Mouse (Mus musculus) midbrain, embryonic 10.5 days (tissue): ENCODE data around the gene Nxnl2. TPM values are rescaled to one million over a fixed set of nuclear protein-coding genes. Genes with fewer than 3 reads are reported as not detected.

Experiments
- DNase-seq: peaks from one replicate; pipeline ENCODE4 v3.0.0-alpha.2; 2017; ENCODE audit warnings: low spot score
- H3K27ac ChIP-seq: fragments of 300-500 bp; sonication (generic); replicated peaks from 2 replicates; pipeline ENCODE4 v1.5.1; 2016; ENCODE audit warnings: mild to moderate bottlenecking
- H3K27me3 ChIP-seq: fragments of 300-500 bp; sonication (generic); 2 replicates; pipeline ENCODE4 v1.6.1; 2016; ENCODE audit warnings: low read depth, mild to moderate bottlenecking; ENCODE audit not compliant: poor library complexity, severe bottlenecking
- H3K36me3 ChIP-seq: fragments of 300-500 bp; sonication (generic); 2 replicates; pipeline ENCODE4 v1.6.1; 2016; ENCODE audit warnings: mild to moderate bottlenecking, moderate library complexity
- H3K4me1 ChIP-seq: fragments of 300-500 bp; sonication (generic); 2 replicates; pipeline ENCODE4 v1.6.1; 2016
- H3K4me3 ChIP-seq: fragments of 300-500 bp; sonication (generic); 2 replicates; pipeline ENCODE4 v1.5.1; 2016; ENCODE audit warnings: mild to moderate bottlenecking, moderate library complexity
- H3K9me3 ChIP-seq: fragments of 300-500 bp; sonication (generic); replicated peaks from 2 replicates; pipeline ENCODE4 v1.6.1; 2016; ENCODE audit warnings: mild to moderate bottlenecking
- WGBS: fragments of 180-500 bp; shearing (Covaris S2); methylation state at CpG from one replicate; pipeline ENCODE4 v1.1.7; 2016; 5-methylcytosine and 5-hydroxymethylcytosine counted together
- polyA plus RNA-seq: library from polyadenylated mRNA; unstranded; fragments of >200 nt; fragmentation: Nextera tagmentation; extraction: Ambion mirVana; gene quantifications from 2 replicates; pipeline ENCODE4 v1.2.1, GENCODE M21; 2016

Gene Nxnl2
- polyA plus RNA-seq, 1 experiment from 2014 or later = 0.70 TPM

GRCm38 (mm10) chr13:51153670-51154030 lies 17.2 kb upstream of the Nxnl2 start:
- no peak for DNase-seq
- Histone ChIP-seq H3K27ac (no peak overlapping the region), H3K36me3 (peaks cover 82% of the 10 kb centered on the region), H3K4me1 (no peaks in the 10 kb centered on the region), H3K4me3 (no peak overlapping the region), H3K9me3 (no peaks in the 10 kb centered on the region), H3K27me3 (no peaks in the 10 kb centered on the region)
- WGBS = 92% methylated on average over 4 of the region's 4 CpGs

GRCm38 (mm10) chr13:51155178-51156013 lies 15.4 kb upstream of the Nxnl2 start:
- no peak for DNase-seq
- peaks cover 73% of the 10 kb centered on the region for H3K36me3 ChIP-seq
- WGBS = 96% methylated on average over 15 of the region's 15 CpGs
- no peaks in the 10 kb centered on the region for H3K9me3 ChIP-seq
- no peaks in the 10 kb centered on the region for H3K27me3 ChIP-seq
- no peak overlapping the region for H3K27ac ChIP-seq
- H3K4me3 ChIP-seq = no peak overlapping the region
- no peaks in the 10 kb centered on the region for H3K4me1 ChIP-seq

- Histone ChIP-seq H3K27me3 (no peaks in the 10 kb centered on the region), H3K27ac (no peak overlapping the region), H3K36me3 (peaks cover 67% of the 10 kb centered on the region), H3K9me3 (no peaks in the 10 kb centered on the region), H3K4me1 (no peaks in the 10 kb centered on the region), H3K4me3 (no peak overlapping the region)
- 96% methylated on average over 6 of the region's 6 CpGs for WGBS
- no peak for DNase-seq
Observed at GRCm38 (mm10) chr13:51156014-51156386, 14.8 kb upstream of the Nxnl2 start.

GRCm38 (mm10) chr13:51157291-51157690 lies 13.5 kb upstream of the Nxnl2 start:
- no peaks in the 10 kb centered on the region for H3K4me1 ChIP-seq
- H3K36me3 ChIP-seq = peaks cover 64% of the 10 kb centered on the region
- no peaks in the 10 kb centered on the region for H3K27me3 ChIP-seq
- H3K4me3 ChIP-seq = no peak overlapping the region
- no peak for DNase-seq
- no peak overlapping the region for H3K27ac ChIP-seq
- H3K9me3 ChIP-seq = no peaks in the 10 kb centered on the region
- WGBS = 94% methylated on average over 3 of the region's 3 CpGs

GRCm38 (mm10) chr13:51161672-51162071 lies 9.2 kb upstream of the Nxnl2 start:
- Histone ChIP-seq H3K27me3 (no peaks in the 10 kb centered on the region), H3K4me3 (no peak overlapping the region), H3K9me3 (no peaks in the 10 kb centered on the region), H3K36me3 (peaks cover 30% of the 10 kb centered on the region), H3K4me1 (no peaks in the 10 kb centered on the region), H3K27ac (no peak overlapping the region)
- 82% methylated on average over 2 of the region's 2 CpGs for whole genome bisulfite sequencing
- no peak for DNase-seq

- H3K4me3 ChIP-seq = no peak overlapping the region
- 86% methylated on average over 6 of the region's 6 CpGs for WGBS
- H3K9me3 ChIP-seq = no peaks in the 10 kb centered on the region
- no peaks in the 10 kb centered on the region for H3K27me3 ChIP-seq
- H3K4me1 ChIP-seq = no peaks in the 10 kb centered on the region
- DNase-seq = no peak
- no peak overlapping the region for H3K27ac ChIP-seq
- H3K36me3 ChIP-seq = peaks cover 27% of the 10 kb centered on the region
Observed at GRCm38 (mm10) chr13:51162246-51162645, 8.6 kb upstream of the Nxnl2 start.

- no peak overlapping the region for H3K27ac ChIP-seq
- H3K36me3 ChIP-seq = peaks cover 10% of the 10 kb centered on the region
- H3K27me3 ChIP-seq = peaks cover 28% of the 10 kb centered on the region
- no peak overlapping the region for H3K4me3 ChIP-seq
- WGBS = 76% methylated on average over 11 of the region's 11 CpGs
- peaks cover 16% of the 10 kb centered on the region for H3K4me1 ChIP-seq
- no peak for DNase-seq
- no peaks in the 10 kb centered on the region for H3K9me3 ChIP-seq
Observed at GRCm38 (mm10) chr13:51166711-51167110, 4.1 kb upstream of the Nxnl2 start.

- H3K27ac ChIP-seq = no peak overlapping the region
- no peaks in the 10 kb centered on the region for H3K36me3 ChIP-seq
- peaks cover 50% of the 10 kb centered on the region for H3K27me3 ChIP-seq
- peak overlapping the region; percentile 64 for H3K4me3 ChIP-seq
- H3K4me1 ChIP-seq = peaks cover 31% of the 10 kb centered on the region
- H3K9me3 ChIP-seq = no peaks in the 10 kb centered on the region
- 37% methylated on average over 11 of the region's 11 CpGs for whole genome bisulfite sequencing
- DNase-seq = no peak
Observed at GRCm38 (mm10) chr13:51170215-51170614, 607 bp upstream of the Nxnl2 start.

GRCm38 (mm10) chr13:51172601-51173000 lies 1.8 kb downstream of the Nxnl2 start:
- peaks cover 35% of the 10 kb centered on the region for H3K4me1 ChIP-seq
- H3K36me3 ChIP-seq = no peaks in the 10 kb centered on the region
- H3K9me3 ChIP-seq = peaks cover 7% of the 10 kb centered on the region; the same call in 1 of the 2 replicates
- DNase-seq = no peak
- no peak overlapping the region for H3K4me3 ChIP-seq
- 77% methylated on average over 7 of the region's 7 CpGs for WGBS
- no peak overlapping the region for H3K27ac ChIP-seq
- peaks cover 50% of the 10 kb centered on the region for H3K27me3 ChIP-seq

- Histone ChIP-seq H3K4me3 (no peak overlapping the region), H3K9me3 (peaks cover 7% of the 10 kb centered on the region; the same call in 1 of the 2 replicates), H3K4me1 (peaks cover 10% of the 10 kb centered on the region; the same call in 1 of the 2 replicates), H3K27me3 (0 out of 2 replicates have a peak, but pooled peaks cover 3% of the 10 kb centered on the region), H3K27ac (no peak overlapping the region), H3K36me3 (no peaks in the 10 kb centered on the region)
- no peak for DNase-seq
- WGBS = 92% methylated on average over 10 of the region's 10 CpGs
Observed at GRCm38 (mm10) chr13:51178932-51179331, 8.1 kb downstream of the Nxnl2 start.

GRCm38 (mm10) chr13:51179362-51179761 lies 8.5 kb downstream of the Nxnl2 start:
- H3K9me3 ChIP-seq = peaks cover 7% of the 10 kb centered on the region; the same call in 1 of the 2 replicates

GRCm38 (mm10) chr13:51182236-51182635 lies 11.4 kb downstream of the Nxnl2 start:
- DNase-seq = no peak
- 84% methylated on average over 7 of the region's 7 CpGs for WGBS
- Histone ChIP-seq H3K4me3 (no peak overlapping the region), H3K27ac (no peak overlapping the region), H3K4me1 (no peaks in the 10 kb centered on the region), H3K36me3 (no peaks in the 10 kb centered on the region), H3K9me3 (no peaks in the 10 kb centered on the region), H3K27me3 (no peaks in the 10 kb centered on the region)

More at GRCm38 (mm10) chr13:51179362-51179761, 8.5 kb downstream of the Nxnl2 start:
- Histone ChIP-seq H3K36me3 (no peaks in the 10 kb centered on the region), H3K4me3 (no peak overlapping the region), H3K4me1 (peaks cover 9% of the 10 kb centered on the region; the same call in 1 of the 2 replicates), H3K27ac (no peak overlapping the region), H3K27me3 (no peaks in the 10 kb centered on the region)
- 75% methylated on average over 3 of the region's 3 CpGs for WGBS
- no peak for DNase-seq

GRCm38 (mm10) chr13:51184896-51185295 lies 14.1 kb downstream of the Nxnl2 start:
- Histone ChIP-seq H3K27ac (no peak overlapping the region), H3K4me3 (no peak overlapping the region), H3K4me1 (no peaks in the 10 kb centered on the region), H3K36me3 (no peaks in the 10 kb centered on the region), H3K27me3 (no peaks in the 10 kb centered on the region), H3K9me3 (no peaks in the 10 kb centered on the region)
- DNase-seq = no peak
- WGBS = 93% methylated on average over 3 of the region's 3 CpGs
